Mouse (Mus musculus): Measurements from ENCODE around the gene C130074G19Rik. TPM values are rescaled to one million over a fixed set of nuclear protein-coding genes. Genes with fewer than 3 reads are reported as not detected.

Gene C130074G19Rik
- polyA plus RNA-seq, 1 experiment, result not detected

GRCm38 (mm10) chr1:184891998-184892397 is 9.0 kb upstream of the C130074G19Rik start:
- TF ChIP-seq GATA1 (IDR thresholded peaks at IDR 0.05; ENCODE audit: low read length), result no peak

- no peak for TF ChIP-seq GATA1 (IDR thresholded peaks at IDR 0.05; ENCODE audit: low read length)
Observed at GRCm38 (mm10) chr1:184889454-184889853, 6.4 kb upstream of the C130074G19Rik start.

DNA sequence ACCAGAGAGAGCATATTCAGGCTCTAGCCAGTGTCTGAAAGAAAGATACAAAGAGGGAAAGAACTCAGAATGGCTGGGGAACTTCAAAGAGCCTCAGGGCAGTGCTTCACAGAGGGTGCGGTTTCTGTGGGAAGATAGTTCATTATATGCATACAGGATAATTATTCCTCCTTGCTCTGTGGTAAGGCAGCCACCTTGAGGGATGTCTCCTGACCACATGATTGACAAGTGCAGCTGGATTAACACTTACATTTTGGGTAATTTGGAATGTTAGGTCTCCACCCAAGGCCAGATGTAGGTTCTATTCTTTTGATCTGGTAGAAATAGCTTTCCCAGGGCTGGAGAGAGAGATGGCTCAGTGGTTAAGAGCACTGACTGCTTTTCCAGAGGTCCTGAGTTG is 3.1 kb upstream of the C130074G19Rik start:
- TF ChIP-seq GATA1 (IDR thresholded peaks at IDR 0.05; ENCODE audit: low read length), result no peak

GRCm38 (mm10) chr1:184881861-184882260 is 1.2 kb downstream of the C130074G19Rik start:
- TF ChIP-seq GATA1 (IDR thresholded peaks at IDR 0.05; ENCODE audit: low read length), result no peak

DNA sequence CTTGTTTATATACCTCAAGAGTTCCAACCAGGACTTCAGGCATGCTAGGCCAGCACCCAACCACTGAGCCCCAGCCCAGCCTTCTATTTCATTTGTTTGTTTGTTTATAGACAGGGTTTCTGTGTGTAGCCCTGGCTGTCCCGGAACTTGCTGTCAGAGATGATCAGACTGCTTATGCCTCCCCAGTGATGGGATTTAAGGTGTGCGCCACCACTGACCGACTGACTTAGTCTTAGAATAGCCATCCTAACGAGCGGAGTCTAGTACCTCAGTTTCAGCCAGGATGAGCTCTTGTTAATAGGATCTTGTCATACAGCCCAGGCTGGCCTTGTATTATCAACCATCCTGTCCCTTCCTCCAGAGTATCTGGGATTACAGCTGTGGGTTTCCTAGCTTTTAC is 1.8 kb downstream of the C130074G19Rik start:
- TF ChIP-seq GATA1 (IDR thresholded peaks at IDR 0.05; ENCODE audit: low read length), result no peak

DNA sequence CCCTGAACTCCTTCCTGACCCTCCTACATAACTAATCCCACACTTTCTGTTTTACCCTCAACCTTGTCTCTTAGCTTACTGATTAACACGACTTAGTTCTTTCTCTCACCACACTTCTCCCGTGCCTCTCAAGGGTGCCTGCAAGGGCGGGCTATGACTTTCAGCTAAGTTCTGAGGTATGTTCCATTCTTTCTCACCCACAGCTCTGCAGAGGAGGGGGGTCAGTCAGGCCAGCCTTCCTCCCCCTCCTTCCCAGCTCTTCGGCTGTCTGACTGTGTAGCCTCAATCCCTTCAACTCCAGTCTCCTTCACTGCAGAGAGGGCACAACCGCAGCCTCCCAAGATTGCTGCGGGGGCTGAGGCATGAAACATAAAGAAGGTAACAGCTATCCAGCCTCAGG is 4.2 kb downstream of the C130074G19Rik start:
- no peak for TF ChIP-seq GATA1 (IDR thresholded peaks at IDR 0.05; ENCODE audit: low read length)

- TF ChIP-seq GATA1 (IDR thresholded peaks at IDR 0.05; ENCODE audit: low read length), result no peak
Observed at GRCm38 (mm10) chr1:184877306-184877705, 5.7 kb downstream of the C130074G19Rik start.

GRCm38 (mm10) chr1:184873910-184874309 is 9.1 kb downstream of the C130074G19Rik start:
- no peak for TF ChIP-seq GATA1 (IDR thresholded peaks at IDR 0.05; ENCODE audit: low read length)

GRCm38 (mm10) chr1:184872069-184872819 is 10.8 kb downstream of the C130074G19Rik start:
- TF ChIP-seq GATA1 (IDR thresholded peaks at IDR 0.05; ENCODE audit: low read length), result no peak

- no peak for TF ChIP-seq GATA1 (IDR thresholded peaks at IDR 0.05; ENCODE audit: low read length)
Observed at GRCm38 (mm10) chr1:184871506-184871905, 11.5 kb downstream of the C130074G19Rik start.

DNA sequence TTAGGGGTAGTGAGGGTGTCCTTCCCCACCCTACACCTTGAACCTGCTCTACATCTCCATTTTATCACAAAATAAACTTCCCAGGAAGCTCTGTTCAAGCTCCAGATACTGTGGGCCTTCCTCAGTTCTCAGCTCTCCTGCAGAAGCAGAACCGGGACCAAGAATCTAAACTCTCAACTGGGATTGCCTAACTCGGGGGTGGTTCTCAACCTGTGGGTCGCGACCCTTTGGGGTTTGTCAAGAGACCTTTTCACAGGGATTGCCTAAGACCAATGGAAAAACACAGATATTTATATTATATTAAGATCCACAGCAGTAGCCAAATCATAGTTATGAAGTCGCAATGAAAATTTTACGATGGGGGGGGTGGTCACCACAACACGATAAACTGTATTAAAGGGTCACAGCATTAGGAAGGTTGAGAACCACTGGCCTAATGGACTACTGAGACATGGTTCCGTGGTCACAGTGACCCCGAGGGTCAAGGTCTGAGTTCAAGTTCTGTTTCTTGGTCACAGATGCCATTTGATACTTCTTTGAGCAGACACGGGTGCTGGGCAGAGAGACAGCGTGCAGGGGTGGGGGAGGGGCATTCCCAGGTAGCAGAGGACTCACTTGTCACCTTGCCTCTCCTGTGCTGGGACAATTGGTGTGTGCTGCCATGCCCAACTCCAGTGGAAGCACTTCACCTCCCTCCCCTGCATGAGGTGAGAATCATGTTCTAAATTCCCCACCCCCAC is 12.2 kb downstream of the C130074G19Rik start:
- TF ChIP-seq GATA1 (IDR thresholded peaks at IDR 0.05; ENCODE audit: low read length), result no peak

DNA sequence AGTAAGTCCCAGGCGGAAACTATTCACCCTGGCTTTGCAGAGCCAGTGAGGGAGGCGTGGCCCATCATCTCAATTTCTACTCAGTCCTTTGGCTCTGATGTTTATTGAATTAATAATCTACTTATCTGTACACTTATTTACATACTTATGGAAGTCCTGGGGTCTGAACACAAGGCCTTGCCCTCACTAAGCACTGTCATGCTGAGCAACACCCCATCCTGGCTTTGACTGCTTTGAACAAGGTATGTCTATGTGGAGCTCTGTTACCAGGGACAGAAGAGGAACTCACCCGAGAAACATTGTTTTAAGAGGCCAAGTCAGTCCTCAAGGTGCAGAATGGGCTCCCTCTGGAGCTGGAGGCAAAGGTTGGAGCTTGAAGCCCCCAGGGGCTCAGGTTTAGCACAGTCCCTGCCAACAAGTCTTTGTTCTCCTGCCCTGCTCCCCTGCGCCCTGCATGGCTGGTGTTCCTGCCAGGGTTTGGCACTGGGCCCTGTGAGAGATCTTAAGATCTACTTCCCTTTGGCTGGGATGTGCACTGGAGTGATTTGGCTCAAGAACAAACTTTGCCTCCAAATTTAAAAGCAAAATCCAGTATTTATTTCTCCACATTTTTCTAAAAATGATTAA is 13.0 kb downstream of the C130074G19Rik start:
- no peak for TF ChIP-seq GATA1 (IDR thresholded peaks at IDR 0.05; ENCODE audit: low read length)

- no peak for TF ChIP-seq GATA1 (IDR thresholded peaks at IDR 0.05; ENCODE audit: low read length)
Observed at GRCm38 (mm10) chr1:184867640-184868120, 15.3 kb downstream of the C130074G19Rik start.

GRCm38 (mm10) chr1:184864381-184864801 is 18.6 kb downstream of the C130074G19Rik start:
- no peak for TF ChIP-seq GATA1 (IDR thresholded peaks at IDR 0.05; ENCODE audit: low read length)

- no peak for TF ChIP-seq GATA1 (IDR thresholded peaks at IDR 0.05; ENCODE audit: low read length)
Observed at GRCm38 (mm10) chr1:184862636-184863035, 20.4 kb downstream of the C130074G19Rik start.

GRCm38 (mm10) chr1:184861551-184861950 is 21.5 kb downstream of the C130074G19Rik start:
- no peak for TF ChIP-seq GATA1 (IDR thresholded peaks at IDR 0.05; ENCODE audit: low read length)

All from G1E-ER4 (cell line).